Mouse (Mus musculus): ENCODE results near the gene Ptdss2.

- TF ChIP-seq CTCF (IDR thresholded peaks at IDR 0.05; ENCODE audit: borderline replicate concordance, extremely low read depth, insufficient read depth, insufficient read length), result no peak
- TF ChIP-seq POLR2A (IDR thresholded peaks at IDR 0.05; ENCODE audit: borderline replicate concordance, extremely low read depth, insufficient read depth, insufficient read length, poor library complexity, severe bottlenecking), result no peak
Observed at GRCm38 (mm10) chr7:141097177-141097576, 25.0 kb upstream of the Ptdss2 start.

All from brain, embryonic 14.5 days (tissue).